Mouse (Mus musculus) midbrain, embryonic 16.5 days (tissue): ENCODE measurements around the gene Nr1h2. TPM values are rescaled to one million over a fixed set of nuclear protein-coding genes. Genes with fewer than 3 reads are reported as not detected.
A peak's percentile ranks its signal among the peaks of the same experiment; 100 is the strongest.

Source experiments
- ATAC-seq: fragments of 200-750 bp; cut with Nextera tagmentation; 2 replicates; pipeline ENCODE4 v1.8.0; 2017; ENCODE audit warnings: moderate TSS enrichment
- H3K27ac ChIP-seq: fragments of 300-500 bp; sonication (generic); 2 replicates; pipeline ENCODE4 v1.5.1; 2014; ENCODE audit warnings: mild to moderate bottlenecking, low read length, mixed read lengths
- H3K27me3 ChIP-seq: fragments of 300-500 bp; sonication (generic); 2 replicates; pipeline ENCODE4 v1.6.1; 2014; ENCODE audit warnings: low read depth, low read length, mixed read lengths; ENCODE audit not compliant: control insufficient read depth, insufficient read depth
- H3K36me3 ChIP-seq: fragments of 300-500 bp; sonication (generic); 2 replicates; pipeline ENCODE4 v1.6.1; 2014; ENCODE audit warnings: mild to moderate bottlenecking, low read length, moderate library complexity, mixed read lengths; ENCODE audit not compliant: control insufficient read depth, insufficient read depth
- H3K4me1 ChIP-seq: fragments of 300-500 bp; sonication (generic); 2 replicates; pipeline ENCODE4 v1.6.1; 2014; ENCODE audit warnings: mild to moderate bottlenecking, low read length, mixed read lengths; ENCODE audit not compliant: control insufficient read depth, insufficient read depth
- H3K4me2 ChIP-seq: fragments of 300-500 bp; sonication (generic); 2 replicates; pipeline ENCODE4 v1.6.1; 2014; ENCODE audit warnings: mild to moderate bottlenecking, low read length, mixed read lengths
- H3K4me3 ChIP-seq: fragments of 300-500 bp; sonication (generic); 2 replicates; pipeline ENCODE4 v1.5.1; 2014; ENCODE audit warnings: low read depth, mild to moderate bottlenecking, low read length, moderate library complexity, mixed read lengths
- H3K9ac ChIP-seq: fragments of 300-500 bp; sonication (generic); 2 replicates; pipeline ENCODE4 v1.6.1; 2014; ENCODE audit warnings: low read depth, low read length, mixed read lengths
- H3K9me3 ChIP-seq: fragments of 300-500 bp; sonication (generic); replicated peaks from 2 replicates; pipeline ENCODE4 v1.6.1; 2014; ENCODE audit warnings: mild to moderate bottlenecking, low read length, mixed read lengths; ENCODE audit not compliant: control insufficient read depth, poor library complexity, severe bottlenecking
- WGBS: fragments of 180-500 bp; shearing (Covaris S2); extraction: QIAGEN DNeasy Blood & Tissue Kit; methylation state at CpG from one replicate; pipeline ENCODE4 v1.1.7; 2014; 5-methylcytosine and 5-hydroxymethylcytosine counted together
- polyA plus RNA-seq: library from polyadenylated mRNA; unstranded; fragments of >200 nt; fragmentation: Nextera tagmentation; extraction: Ambion mirVana; gene quantifications from 2 replicates; pipeline ENCODE4 v1.2.1, GENCODE M21; 2015

Gene Nr1h2
- polyA plus RNA-seq, 1 experiment from 2014 or later, result 58.1 TPM

- 93% methylated on average over 4 of the region's 4 CpGs for WGBS
- H3K4me1 ChIP-seq, result no peaks in the 10 kb centered on the region
- ATAC-seq, result no peak
These were observed 21.6 kb downstream of the Nr1h2 start, which contains the start of gene Spib for GRCm38 (mm10) chr7:44531946-44532732. TSS of gene Spib (minus strand) at chr7:44532071.

GRCm38 (mm10) chr7:44531207-44531606 is 22.5 kb downstream of the Nr1h2 start:
- 77% methylated on average over 5 of the region's 5 CpGs for WGBS
- H3K4me1 ChIP-seq, result no peaks in the 10 kb centered on the region
- H3K4me3 ChIP-seq, result no peak overlapping the region
- no peak overlapping the region for H3K27ac ChIP-seq
- no peak overlapping the region for H3K4me2 ChIP-seq
- H3K36me3 ChIP-seq, result no peaks in the 10 kb centered on the region
- no peaks in the 10 kb centered on the region for H3K9me3 ChIP-seq
- ATAC-seq, result no peak
- peaks cover 7% of the 10 kb centered on the region; the same call in 1 of the 2 replicates for H3K27me3 ChIP-seq
- H3K9ac ChIP-seq, result no peak overlapping the region

More at GRCm38 (mm10) chr7:44531946-44532732, 21.6 kb downstream of the Nr1h2 start, which contains the start of gene Spib:
- H3K4me3 ChIP-seq, result no peak within 1 kb of the TSS
- no peak within 1 kb of the TSS for H3K27ac ChIP-seq
- H3K4me2 ChIP-seq, result no peak within 1 kb of the TSS
- H3K9me3 ChIP-seq, result no peaks in the 10 kb centered on the region
- H3K36me3 ChIP-seq, result no peaks in the 10 kb centered on the region
- H3K27me3 ChIP-seq, result peaks cover 5% of the 10 kb centered on the region; the same call in 1 of the 2 replicates
- H3K9ac ChIP-seq, result no peak within 1 kb of the TSS

GRCm38 (mm10) chr7:44530507-44530906 is 23.2 kb downstream of the Nr1h2 start:
- WGBS, result 78% methylated on average over 3 of the region's 3 CpGs
- H3K4me2 ChIP-seq, result no peak overlapping the region

GRCm38 (mm10) chr7:44529518-44529917 is 24.2 kb downstream of the Nr1h2 start:
- no peaks in the 10 kb centered on the region for H3K9me3 ChIP-seq
- peaks cover 9% of the 10 kb centered on the region; the same call in 1 of the 2 replicates for H3K27me3 ChIP-seq
- H3K9ac ChIP-seq, result no peak overlapping the region
- H3K4me2 ChIP-seq, result no peak overlapping the region
- H3K4me3 ChIP-seq, result no peak overlapping the region
- no peak for ATAC-seq
- WGBS, result 64% methylated on average over 5 of the region's 5 CpGs
- H3K4me1 ChIP-seq, result no peaks in the 10 kb centered on the region
- H3K27ac ChIP-seq, result no peak overlapping the region
- no peaks in the 10 kb centered on the region for H3K36me3 ChIP-seq

More at GRCm38 (mm10) chr7:44530507-44530906, 23.2 kb downstream of the Nr1h2 start:
- H3K4me3 ChIP-seq, result no peak overlapping the region
- no peaks in the 10 kb centered on the region for H3K9me3 ChIP-seq
- peaks cover 9% of the 10 kb centered on the region; the same call in 1 of the 2 replicates for H3K27me3 ChIP-seq
- H3K27ac ChIP-seq, result no peak overlapping the region
- H3K4me1 ChIP-seq, result no peaks in the 10 kb centered on the region
- H3K9ac ChIP-seq, result no peak overlapping the region
- ATAC-seq, result no peak
- no peaks in the 10 kb centered on the region for H3K36me3 ChIP-seq

- Histone ChIP-seq H3K36me3 (no peaks in the 10 kb centered on the region), H3K9me3 (no peaks in the 10 kb centered on the region), H3K27me3 (peaks cover 9% of the 10 kb centered on the region; the same call in 1 of the 2 replicates), H3K4me1 (no peaks in the 10 kb centered on the region), H3K4me2 (peak overlapping the region; percentile 68), H3K9ac (peak overlapping the region; percentile 60), H3K4me3 (peak overlapping the region; percentile 35), H3K27ac (no peak overlapping the region)
- peak; percentile 59; the same call in 1 of the 2 replicates for ATAC-seq
- 6% methylated on average over 40 of the region's 40 CpGs for WGBS
These were observed 26.0 kb downstream of the Nr1h2 start for GRCm38 (mm10) chr7:44527483-44528398.

GRCm38 (mm10) chr7:44526414-44527154 is 27.2 kb downstream of the Nr1h2 start:
- 89% methylated on average over 14 of the region's 14 CpGs for WGBS
- H3K4me3 ChIP-seq, result no peak overlapping the region

GRCm38 (mm10) chr7:44525126-44525832 is 28.5 kb downstream of the Nr1h2 start:
- ATAC-seq, result no peak
- H3K36me3 ChIP-seq, result no peaks in the 10 kb centered on the region
- no peaks in the 10 kb centered on the region for H3K4me1 ChIP-seq
- H3K9ac ChIP-seq, result no peak overlapping the region; the same call in 1 of the 2 replicates
- peak overlapping the region; percentile 1; the same call in 1 of the 2 replicates for H3K4me2 ChIP-seq
- no peaks in the 10 kb centered on the region for H3K9me3 ChIP-seq
- WGBS, result 16% methylated on average over 22 of the region's 22 CpGs
- no peak overlapping the region for H3K27ac ChIP-seq
- peaks cover 14% of the 10 kb centered on the region for H3K27me3 ChIP-seq
- no peak overlapping the region for H3K4me3 ChIP-seq

More at GRCm38 (mm10) chr7:44526414-44527154, 27.2 kb downstream of the Nr1h2 start:
- Histone ChIP-seq H3K27me3 (peaks cover 14% of the 10 kb centered on the region), H3K4me2 (no peak overlapping the region), H3K27ac (no peak overlapping the region), H3K9me3 (no peaks in the 10 kb centered on the region), H3K9ac (no peak overlapping the region), H3K4me1 (no peaks in the 10 kb centered on the region), H3K36me3 (no peaks in the 10 kb centered on the region)
- ATAC-seq, result no peak

GRCm38 (mm10) chr7:44524502-44524901 is 29.2 kb downstream of the Nr1h2 start, which contains the start of gene Mybpc2:
TSS of gene Mybpc2 (minus strand) at chr7:44524656.
- no peaks in the 10 kb centered on the region for H3K36me3 ChIP-seq
- no peak within 1 kb of the TSS for H3K27ac ChIP-seq
- H3K4me1 ChIP-seq, result no peaks in the 10 kb centered on the region
- peaks cover 14% of the 10 kb centered on the region for H3K27me3 ChIP-seq
- 35% methylated on average over 12 of the region's 12 CpGs for WGBS
- H3K4me3 ChIP-seq, result no peak within 1 kb of the TSS
- no peak within 1 kb of the TSS; the same call in 1 of the 2 replicates for H3K9ac ChIP-seq
- H3K4me2 ChIP-seq, result peak within 1 kb of the TSS; percentile 1; the same call in 1 of the 2 replicates
- ATAC-seq, result no peak
- H3K9me3 ChIP-seq, result no peaks in the 10 kb centered on the region
